Mouse (Mus musculus): ENCODE measurements at regions not wholly inside any gene's neighbourhood (a gene's known extent, or its start where the extent isn't known, plus 50 kb on each side); places are given as distances from the start of the nearest gene placed in this dataset.
A peak's percentile ranks its signal among the peaks of the same experiment; 100 is the strongest.

- TF ChIP-seq CTCF (IDR thresholded peaks at IDR 0.05; ENCODE audit: borderline replicate concordance, insufficient read depth, low read length): no peak
- TF ChIP-seq POLR2A (IDR thresholded peaks at IDR 0.05; ENCODE audit: low read depth, low read length): no peak
- H3K4me1 ChIP-seq (ENCODE audit: control insufficient read depth, insufficient read depth, low read length): no peaks in the 10 kb centered on the region
- no peak overlapping the region for H3K27ac ChIP-seq (ENCODE audit: insufficient read depth, low read length)
- no peak overlapping the region for H3K4me3 ChIP-seq (ENCODE audit: insufficient read depth, low read length)
Observed at GRCm38 (mm10) chr5:83533901-83534300, 178.9 kb upstream of the Tecrl start.

- TF ChIP-seq POLR2A (IDR thresholded peaks at IDR 0.05; ENCODE audit: low read depth, low read length): no peak
- no peak for TF ChIP-seq CTCF (IDR thresholded peaks at IDR 0.05; ENCODE audit: borderline replicate concordance, insufficient read depth, low read length)
- Histone ChIP-seq H3K27ac (ENCODE audit: insufficient read depth, low read length) (no peak overlapping the region), H3K4me3 (ENCODE audit: insufficient read depth, low read length) (no peak overlapping the region), H3K4me1 (ENCODE audit: control insufficient read depth, insufficient read depth, low read length) (no peaks in the 10 kb centered on the region)
Observed at GRCm38 (mm10) chr5:83518661-83519060, 163.7 kb upstream of the Tecrl start.

- Histone ChIP-seq H3K4me3 (ENCODE audit: insufficient read depth, low read length) (no peak overlapping the region), H3K27ac (ENCODE audit: insufficient read depth, low read length) (no peak overlapping the region), H3K4me1 (ENCODE audit: control insufficient read depth, insufficient read depth, low read length) (no peaks in the 10 kb centered on the region)
- TF ChIP-seq CTCF (IDR thresholded peaks at IDR 0.05; ENCODE audit: borderline replicate concordance, insufficient read depth, low read length): no peak
- no peak for TF ChIP-seq POLR2A (IDR thresholded peaks at IDR 0.05; ENCODE audit: low read depth, low read length)
Observed at GRCm38 (mm10) chr5:83484135-83484534, 129.1 kb upstream of the Tecrl start.

GRCm38 (mm10) chr5:83440259-83440658, 85.3 kb upstream of the Tecrl start:
- Histone ChIP-seq H3K4me3 (ENCODE audit: insufficient read depth, low read length) (no peak overlapping the region), H3K4me1 (ENCODE audit: control insufficient read depth, insufficient read depth, low read length) (no peaks in the 10 kb centered on the region), H3K27ac (ENCODE audit: insufficient read depth, low read length) (no peak overlapping the region)
- TF ChIP-seq CTCF (IDR thresholded peaks at IDR 0.05; ENCODE audit: borderline replicate concordance, insufficient read depth, low read length) (0 out of 2 replicates have a peak, but pooled peaks have one; percentile 13), POLR2A (IDR thresholded peaks at IDR 0.05; ENCODE audit: low read depth, low read length) (no peak)

GRCm38 (mm10) chr5:83436510-83436909, 81.5 kb upstream of the Tecrl start:
- TF ChIP-seq POLR2A (IDR thresholded peaks at IDR 0.05; ENCODE audit: low read depth, low read length) (no peak), CTCF (IDR thresholded peaks at IDR 0.05; ENCODE audit: borderline replicate concordance, insufficient read depth, low read length) (no peak)

GRCm38 (mm10) chr5:83421708-83422107, 66.7 kb upstream of the Tecrl start:
- Histone ChIP-seq H3K27ac (ENCODE audit: insufficient read depth, low read length) (no peak overlapping the region), H3K4me3 (ENCODE audit: insufficient read depth, low read length) (no peak overlapping the region), H3K4me1 (ENCODE audit: control insufficient read depth, insufficient read depth, low read length) (no peaks in the 10 kb centered on the region)
- TF ChIP-seq CTCF (IDR thresholded peaks at IDR 0.05; ENCODE audit: borderline replicate concordance, insufficient read depth, low read length) (no peak), POLR2A (IDR thresholded peaks at IDR 0.05; ENCODE audit: low read depth, low read length) (no peak)

More at GRCm38 (mm10) chr5:83436510-83436909, 81.5 kb upstream of the Tecrl start:
- Histone ChIP-seq H3K27ac (ENCODE audit: insufficient read depth, low read length) (no peak overlapping the region), H3K4me1 (ENCODE audit: control insufficient read depth, insufficient read depth, low read length) (no peaks in the 10 kb centered on the region), H3K4me3 (ENCODE audit: insufficient read depth, low read length) (no peak overlapping the region)

- no peak overlapping the region for H3K27ac ChIP-seq (ENCODE audit: insufficient read depth, low read length)
- TF ChIP-seq POLR2A (IDR thresholded peaks at IDR 0.05; ENCODE audit: low read depth, low read length) (no peak), CTCF (IDR thresholded peaks at IDR 0.05; ENCODE audit: borderline replicate concordance, insufficient read depth, low read length) (no peak)
Observed at GRCm38 (mm10) chr5:83410221-83410620, 55.2 kb upstream of the Tecrl start.

GRCm38 (mm10) chr5:83405266-83405954, 50.4 kb upstream of the Tecrl start:
- Histone ChIP-seq H3K4me3 (ENCODE audit: insufficient read depth, low read length) (no peak overlapping the region), H3K4me1 (ENCODE audit: control insufficient read depth, insufficient read depth, low read length) (no peaks in the 10 kb centered on the region), H3K27ac (ENCODE audit: insufficient read depth, low read length) (no peak overlapping the region)
- TF ChIP-seq POLR2A (IDR thresholded peaks at IDR 0.05; ENCODE audit: low read depth, low read length): no peak

More at GRCm38 (mm10) chr5:83410221-83410620, 55.2 kb upstream of the Tecrl start:
- Histone ChIP-seq H3K4me3 (ENCODE audit: insufficient read depth, low read length) (no peak overlapping the region), H3K4me1 (ENCODE audit: control insufficient read depth, insufficient read depth, low read length) (no peaks in the 10 kb centered on the region)

Data from embryonic fibroblast, embryonic 13.5 days (primary cell).